In genomic region chr17:45568990-45569389, GRCm38 (mm10) we compare ENCODE assay signal across 18 mouse cellular contexts. TPM values are rescaled to one million over a fixed set of nuclear protein-coding genes. Genes with fewer than 3 reads are reported as not detected.
DNase-seq lines count a peak whose midpoint lies in the region; ATAC-seq lines count a peak whose summit lies in the region.
"Had no signal": no experiment of that assay in that cellular context is flagged by ENCODE, and none has a peak within 500 bp of the region (broad histone marks: within the 10 kb centered on the region; RNA-seq: fewer than 3 reads in every experiment).

No protein-coding gene starts in this region.

- peaks cover 19% of the 10 kb centered on the region for H3K4me1 ChIP-seq in limb, embryonic 11.5 days (ENCODE audit: control insufficient read depth, insufficient read depth, low read length)
- H3K4me1 ChIP-seq in limb, embryonic 10.5 days, result peaks cover 38% of the 10 kb centered on the region

- 0 out of 2 replicates have a peak overlapping the region, but pooled peaks have one; percentile 1 for H3K4me3 ChIP-seq in limb, embryonic 11.5 days (ENCODE audit: low read depth, low read length)
- no peak overlapping the region for H3K4me3 ChIP-seq in limb, embryonic 10.5 days
- H3K4me3 ChIP-seq: heart, embryonic 15.5 days; neural tube, embryonic 13.5 days had no signal

- peak; percentile 26 for DNase-seq in CD4-positive, CD25-positive, alpha-beta regulatory T cell, adult 2 months (ENCODE audit: low read depth, low spot score)
- no peak for DNase-seq in limb, embryonic 11.5 days (ENCODE audit: low spot score)
- DNase-seq in limb, embryonic 10.5 days (ENCODE audit: low spot score), result no peak
- DNase-seq in ZHBTc4 (ENCODE audit: low read depth, low spot score), result peak; percentile 28
- DNase-seq in splenic B cell, adult 2 months (ENCODE audit: low read depth, low spot score), result peak; percentile 41
- no peak for DNase-seq in left cerebral cortex, adult 18-20 months (ENCODE audit: low spot score in 2 of 2)
- DNase-seq: adrenal gland, postnatal 36 days; cerebellum, adult 9-10 months; gastrocnemius, postnatal 36 days; kidney, postnatal 4 days had no signal

- peaks cover 46% of the 10 kb centered on the region for H3K36me3 ChIP-seq in limb, embryonic 11.5 days (ENCODE audit: control insufficient read depth, insufficient read depth, low read length)
- H3K36me3 ChIP-seq in limb, embryonic 10.5 days, result peaks cover 76% of the 10 kb centered on the region
- peaks cover 28% of the 10 kb centered on the region for H3K36me3 ChIP-seq in splenic B cell, adult 2 months (ENCODE audit: control insufficient read depth, insufficient read depth, low read length, poor library complexity, severe bottlenecking)

- no peak overlapping the region for H3K9ac ChIP-seq in limb, embryonic 11.5 days (ENCODE audit: low read length)
- H3K9ac ChIP-seq: forebrain, embryonic 12.5 days; heart, embryonic 15.5 days had no signal

- no peak overlapping the region for H3K27ac ChIP-seq in limb, embryonic 11.5 days (replicated peaks; ENCODE audit: low read depth, low read length)
- no peak overlapping the region for H3K27ac ChIP-seq in limb, embryonic 10.5 days
- H3K27ac ChIP-seq: forebrain, embryonic 12.5 days; heart, embryonic 15.5 days; neural tube, embryonic 13.5 days; stomach, postnatal 0 days had no signal

- WGBS in limb, embryonic 11.5 days, result 88% methylated on average over 12 of the region's 12 CpGs
- WGBS in limb, embryonic 10.5 days, result 88% methylated on average over 12 of the region's 12 CpGs

- H3K9me3 ChIP-seq in limb, embryonic 11.5 days (ENCODE audit: control insufficient read depth, low read length), result no peaks in the 10 kb centered on the region
- H3K9me3 ChIP-seq in limb, embryonic 10.5 days (replicated peaks), result no peaks in the 10 kb centered on the region
- H3K9me3 ChIP-seq: forebrain, embryonic 12.5 days; heart, embryonic 15.5 days; neural tube, embryonic 13.5 days had no signal

- ATAC-seq in CD4-positive, CD25-positive, alpha-beta regulatory T cell, adult 4 months, result no peak
- ATAC-seq in limb, embryonic 11.5 days (ENCODE audit: insufficient number of reproducible peaks, low FRiP score, low TSS enrichment, low read depth), result no peak
- no peak for ATAC-seq in monocyte, adult 5-6 weeks (replicated peaks; ENCODE audit: insufficient number of reproducible peaks, low FRiP score, low TSS enrichment, poor library complexity, severe bottlenecking)
- ATAC-seq: inflammation-experienced regulatory T-cells, adult 6 months had no signal

- no peaks in the 10 kb centered on the region for H3K27me3 ChIP-seq in limb, embryonic 11.5 days (ENCODE audit: control insufficient read depth, insufficient read depth, low read length)
- no peaks in the 10 kb centered on the region for H3K27me3 ChIP-seq in limb, embryonic 10.5 days (ENCODE audit: low read depth, poor library complexity, severe bottlenecking)
- no peaks in the 10 kb centered on the region for H3K27me3 ChIP-seq in splenic B cell, adult 2 months (ENCODE audit: control insufficient read depth, insufficient read depth, low read length, poor library complexity, severe bottlenecking)
- H3K27me3 ChIP-seq: forebrain, embryonic 12.5 days; heart, embryonic 15.5 days; neural tube, embryonic 13.5 days had no signal

- no peak overlapping the region for H3K4me2 ChIP-seq in limb, embryonic 11.5 days (ENCODE audit: low read depth, severe bottlenecking)
- H3K4me2 ChIP-seq: forebrain, embryonic 12.5 days; heart, embryonic 15.5 days; neural tube, embryonic 13.5 days had no signal

RNA-seq across cellular contexts. Expression of gene Hsp90ab1, which starts 4.1 kb away (rescaled TPM):
- 1,000 to 10,000 TPM; 1,172 to 1,222 TPM for polyA plus RNA-seq in CD4-positive, CD25-positive, alpha-beta regulatory T cell, adult 4 months (2017; shearing (Covaris generic))
- polyA plus RNA-seq in limb, embryonic 11.5 days (2014; fragmentation: Nextera tagmentation; extraction: Ambion mirVana), result 1,903 and 1,914 TPM in 2 replicates
- 2,007 and 2,405 TPM in 2 replicates for polyA plus RNA-seq in limb, embryonic 10.5 days (2016; fragmentation: Nextera tagmentation; extraction: Ambion mirVana)
- total RNA-seq in left cerebral cortex, adult 18-20 months (2021), result 1,000 to 10,000 TPM; 1,506 to 1,598 TPM
- total RNA-seq in monocyte, adult 5-6 weeks (2017), result 826 to 1,618 TPM (median 1,101 TPM) in 3 replicates

RNA-seq across cellular contexts. Expression of gene Slc35b2, which starts 5.3 kb away (rescaled TPM):
- 10 to 100 TPM; 27.6 to 39.0 TPM for polyA plus RNA-seq in CD4-positive, CD25-positive, alpha-beta regulatory T cell, adult 4 months (2017; shearing (Covaris generic))
- polyA plus RNA-seq in limb, embryonic 11.5 days (2014; fragmentation: Nextera tagmentation; extraction: Ambion mirVana), result 90.5 and 92.0 TPM in 2 replicates
- polyA plus RNA-seq in limb, embryonic 10.5 days (2016; fragmentation: Nextera tagmentation; extraction: Ambion mirVana), result 102 and 105 TPM in 2 replicates
- 10 to 100 TPM; 26.0 to 30.0 TPM for total RNA-seq in left cerebral cortex, adult 18-20 months (2021)
- total RNA-seq in monocyte, adult 5-6 weeks (2017), result 26.7 to 47.1 TPM (median 39.0 TPM) in 3 replicates

RNA-seq across cellular contexts. Expression of gene Nfkbie, which starts 13.5 kb away (rescaled TPM):
- 10 to 100 TPM; 33.1 to 48.1 TPM for polyA plus RNA-seq in CD4-positive, CD25-positive, alpha-beta regulatory T cell, adult 4 months (2017; shearing (Covaris generic))
- polyA plus RNA-seq in limb, embryonic 11.5 days (2014; fragmentation: Nextera tagmentation; extraction: Ambion mirVana), result 5.6 and 6.2 TPM in 2 replicates
- 5.1 and 5.2 TPM in 2 replicates for polyA plus RNA-seq in limb, embryonic 10.5 days (2016; fragmentation: Nextera tagmentation; extraction: Ambion mirVana)
- 1 to 10 TPM; 1.8 to 2.8 TPM for total RNA-seq in left cerebral cortex, adult 18-20 months (2021)
- 55.6 to 60.0 TPM (median 55.9 TPM) in 3 replicates for total RNA-seq in monocyte, adult 5-6 weeks (2017)

RNA-seq across cellular contexts. Expression of gene Tmem151b, which starts 19.5 kb away (rescaled TPM):
- under 1 TPM; 0.15 to 0.35 TPM for polyA plus RNA-seq in CD4-positive, CD25-positive, alpha-beta regulatory T cell, adult 4 months (2017; shearing (Covaris generic))
- polyA plus RNA-seq in limb, embryonic 11.5 days (2014; fragmentation: Nextera tagmentation; extraction: Ambion mirVana), result 5.2 and 5.7 TPM in 2 replicates
- 4.1 and 6.8 TPM in 2 replicates for polyA plus RNA-seq in limb, embryonic 10.5 days (2016; fragmentation: Nextera tagmentation; extraction: Ambion mirVana)
- total RNA-seq in left cerebral cortex, adult 18-20 months (2021), result 100 to 1,000 TPM; 129 to 136 TPM
- total RNA-seq in monocyte, adult 5-6 weeks (2017), result 0.10 to 0.32 TPM in 2 of 3 replicates, not detected in the other
- total RNA-seq: megakaryocyte-erythroid progenitor cell, adult 5-6 weeks had no signal

RNA-seq across cellular contexts. Expression of gene Slc29a1, which starts 30.4 kb away (rescaled TPM):
- polyA plus RNA-seq in CD4-positive, CD25-positive, alpha-beta regulatory T cell, adult 4 months (2017; shearing (Covaris generic)), result 100 to 1,000 TPM in 1 of 2 experiments, 10 to 100 TPM in 1; 88.0 to 154 TPM
- 38.9 and 41.4 TPM in 2 replicates for polyA plus RNA-seq in limb, embryonic 11.5 days (2014; fragmentation: Nextera tagmentation; extraction: Ambion mirVana)
- polyA plus RNA-seq in limb, embryonic 10.5 days (2016; fragmentation: Nextera tagmentation; extraction: Ambion mirVana), result 40.3 and 41.6 TPM in 2 replicates
- total RNA-seq in left cerebral cortex, adult 18-20 months (2021), result 10 to 100 TPM; 21.7 to 28.0 TPM
- total RNA-seq in monocyte, adult 5-6 weeks (2017), result 34.4 to 64.6 TPM (median 37.8 TPM) in 3 replicates

Comparison
In these comparisons a context has a peak if more than half of its experiments do, and no peak if none do; other contexts are left out.
1. DNase-seq: peak in CD4-positive, CD25-positive, alpha-beta regulatory T cell, adult 2 months (single experiment), ZHBTc4 (single experiment) and splenic B cell, adult 2 months (single experiment); none in limb, embryonic 11.5 days (single experiment), limb, embryonic 10.5 days (single experiment) and left cerebral cortex, adult 18-20 months (0 of 2).